Mouse (Mus musculus) 416B (cell line): ENCODE results near the gene Car6.

Source experiments
- DNase-seq: peaks from one replicate; pipeline ENCODE4 v3.0.0; 2011; ENCODE audit warnings: low read depth

Car6 gene

DNA sequence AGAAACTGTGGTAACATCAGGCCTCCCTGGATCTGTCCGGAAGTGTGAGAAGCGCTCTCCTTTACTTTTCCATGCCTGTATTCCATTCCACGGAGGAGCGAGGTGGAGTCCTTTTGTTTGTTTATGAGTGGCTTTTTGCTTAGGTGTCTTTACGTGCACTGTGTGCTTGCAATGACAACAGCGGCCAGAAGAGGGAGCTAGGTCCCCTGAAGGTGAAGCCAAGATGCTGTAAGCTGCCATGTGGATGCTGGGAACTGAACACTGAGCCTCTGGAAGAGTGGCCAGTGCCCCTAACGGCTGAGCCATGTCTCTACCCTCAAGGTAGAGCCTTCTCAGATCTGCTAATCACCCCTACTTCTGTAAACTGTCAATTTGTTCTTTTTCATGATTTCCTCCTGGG, 19.8 kb downstream of the Car6 start:
- peak; percentile 54 for DNase-seq

DNA sequence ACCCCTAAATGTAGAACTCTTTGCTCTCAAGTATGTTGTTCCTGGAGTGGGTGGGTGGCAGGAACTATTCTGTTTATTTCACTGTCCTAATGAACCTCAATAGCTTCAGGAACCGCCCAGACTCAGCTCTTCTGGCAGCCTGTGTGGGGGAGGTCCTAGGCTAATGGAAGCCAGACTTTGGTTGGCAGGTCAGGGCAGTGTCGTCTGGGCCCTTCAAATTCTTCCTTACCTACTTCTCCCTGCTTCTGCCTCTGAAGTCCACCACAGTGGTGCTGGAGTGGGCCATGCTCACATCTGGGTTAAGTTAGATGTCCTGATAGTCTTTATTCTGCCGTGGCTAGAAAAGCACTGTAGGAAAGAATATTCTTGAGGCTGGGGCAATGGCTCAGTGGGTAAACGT, 23.0 kb downstream of the Car6 start:
- no peak for DNase-seq

DNA sequence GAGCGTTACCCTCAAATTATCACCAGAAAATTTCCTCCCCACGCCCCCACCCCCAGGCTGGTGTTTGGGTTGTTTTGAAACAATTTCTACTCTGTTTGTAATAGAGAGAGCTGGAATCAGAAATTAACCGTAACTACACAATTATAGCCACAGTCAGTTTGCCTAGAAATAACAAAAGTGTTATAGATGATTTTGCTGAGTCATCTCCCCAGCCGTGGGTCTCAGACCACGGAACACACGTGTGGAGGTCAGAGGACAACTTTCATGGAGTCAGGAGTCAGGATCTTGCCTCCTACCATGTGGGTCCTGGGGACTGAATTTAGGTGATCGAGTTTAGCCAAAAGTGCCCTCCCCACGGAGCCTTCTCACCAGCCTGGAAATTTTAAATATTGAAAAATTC, 24.0 kb downstream of the Car6 start:
- peak; percentile 31 for DNase-seq

- DNase-seq: peak; percentile 74
Measured at GRCm38 (mm10) chr4:150176535-150176934, 24.6 kb downstream of the Car6 start.

DNA sequence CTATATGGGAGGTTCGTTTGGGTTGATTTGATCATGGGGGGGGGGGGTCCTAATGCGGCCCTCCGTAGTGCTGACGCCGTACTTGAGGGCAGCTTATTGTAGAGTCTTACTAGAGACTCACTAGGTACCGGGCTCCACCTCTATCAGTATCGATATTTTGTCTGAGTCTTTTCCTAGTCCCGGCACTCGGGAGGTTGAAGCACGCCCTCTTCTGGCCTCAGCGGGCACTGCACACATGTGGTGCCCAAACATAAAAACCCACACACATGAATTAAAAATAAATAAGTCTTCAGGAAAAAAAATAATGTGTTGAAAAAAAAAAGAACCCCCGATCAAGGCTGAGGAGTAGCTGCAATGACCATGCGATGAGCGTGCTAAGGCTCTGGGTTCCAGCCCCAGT, 27.1 kb downstream of the Car6 start:
- DNase-seq: no peak

- peak; percentile 63 for DNase-seq
Measured at GRCm38 (mm10) chr4:150173281-150173680, 27.9 kb downstream of the Car6 start.

- DNase-seq: no peak
Measured at GRCm38 (mm10) chr4:150172107-150172506, 29.0 kb downstream of the Car6 start.

GRCm38 (mm10) chr4:150168406-150168805, 32.7 kb downstream of the Car6 start:
- no peak for DNase-seq

- DNase-seq: no peak
Measured at GRCm38 (mm10) chr4:150164875-150165274, 36.3 kb downstream of the Car6 start.

DNA sequence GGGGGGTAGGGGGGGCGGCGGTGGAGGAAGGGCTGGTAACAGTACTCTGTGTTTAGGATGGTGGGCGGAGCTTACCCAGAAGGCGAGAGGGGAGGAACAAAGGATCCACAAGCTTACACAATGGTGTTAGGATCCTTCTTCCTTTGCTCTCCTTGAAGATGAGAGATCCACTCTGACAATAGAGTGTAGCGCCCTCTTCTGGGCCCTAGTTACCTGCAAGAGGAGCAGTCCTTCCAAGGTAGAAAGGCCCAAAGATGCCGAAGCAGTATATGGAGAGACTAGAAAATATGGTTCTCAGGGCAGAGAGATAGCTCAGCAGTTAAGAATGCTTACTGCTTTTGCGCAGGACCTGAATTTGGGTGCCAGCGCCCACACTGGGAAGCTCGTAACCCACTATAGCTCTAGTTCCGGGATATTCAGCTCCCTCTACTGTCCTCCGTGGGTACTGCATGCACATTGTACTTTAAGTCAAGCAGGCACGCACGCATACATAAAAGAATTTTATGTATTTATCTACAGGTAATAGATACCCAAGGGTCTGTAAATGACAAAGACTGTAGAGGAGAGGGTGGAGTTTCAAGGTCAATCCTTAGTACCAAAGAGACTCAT, 38.5 kb downstream of the Car6 start:
- DNase-seq: no peak

- peak; percentile 23 for DNase-seq
Measured at GRCm38 (mm10) chr4:150159458-150159857, 41.7 kb downstream of the Car6 start.

DNA sequence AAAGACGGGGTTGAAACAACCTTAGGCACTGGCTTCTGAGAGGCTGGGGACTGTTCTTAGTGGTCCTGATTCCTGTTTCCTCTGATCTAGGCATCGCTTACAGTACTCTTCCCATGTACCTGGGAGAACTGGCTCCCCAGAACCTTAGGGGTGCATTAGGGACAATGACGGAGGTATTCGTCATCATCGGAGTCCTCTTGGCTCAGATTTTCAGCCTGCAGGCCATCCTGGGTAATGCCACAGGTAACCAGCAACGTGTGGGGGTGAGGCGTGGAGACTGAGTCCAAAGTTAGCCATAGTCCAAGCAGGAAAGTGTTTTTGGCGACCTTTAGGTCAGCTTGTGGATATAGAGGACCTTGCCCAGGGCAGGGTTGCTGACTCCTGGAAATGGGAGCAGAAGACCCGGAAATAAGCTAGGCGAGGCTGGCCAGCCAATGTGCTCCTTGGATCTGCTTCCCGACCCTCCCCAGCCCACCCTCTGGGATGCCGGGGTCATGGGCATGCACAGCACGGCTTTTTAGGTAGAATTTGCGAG, 43.7 kb downstream of the Car6 start:
- DNase-seq: no peak

DNA sequence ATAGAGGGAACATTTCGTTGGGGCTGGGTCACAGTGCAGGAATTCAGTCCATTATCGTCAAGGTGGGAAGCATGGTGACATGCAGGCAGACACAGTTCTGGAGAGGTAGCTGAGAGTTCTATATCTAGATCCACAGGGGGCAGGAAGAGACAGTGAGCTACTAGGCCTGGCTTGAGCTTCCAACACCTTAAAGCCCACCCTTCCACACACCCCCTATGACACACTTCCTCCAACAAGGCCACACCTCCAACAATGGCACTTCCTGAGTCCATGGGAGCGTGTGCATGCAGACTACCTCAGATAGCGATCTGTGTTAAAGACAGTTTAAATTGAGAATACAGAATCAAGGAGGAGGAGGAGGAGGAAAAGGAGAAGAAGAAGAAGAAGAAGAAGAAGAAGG, 45.4 kb downstream of the Car6 start:
- DNase-seq: peak; percentile 77

DNA sequence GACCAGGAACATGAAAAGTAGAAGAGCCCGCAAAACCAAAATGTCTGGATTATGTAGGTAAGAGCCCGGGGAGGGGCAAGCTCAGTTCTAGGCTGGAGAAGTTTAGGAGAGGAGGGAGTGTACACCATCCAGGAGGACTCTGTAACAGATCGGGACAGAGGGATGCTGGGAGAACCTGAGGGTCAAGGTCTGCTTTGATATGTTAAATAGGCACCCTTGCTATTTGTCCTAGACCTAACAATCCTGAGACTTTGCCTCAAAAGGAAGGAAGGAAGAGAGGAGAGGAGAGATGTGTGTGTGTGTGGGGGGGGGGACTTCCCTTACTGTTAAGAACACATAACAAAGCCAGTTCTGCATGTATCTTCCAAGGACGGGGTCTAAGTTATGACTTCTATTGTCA, 45.8 kb downstream of the Car6 start:
- DNase-seq: no peak

DNA sequence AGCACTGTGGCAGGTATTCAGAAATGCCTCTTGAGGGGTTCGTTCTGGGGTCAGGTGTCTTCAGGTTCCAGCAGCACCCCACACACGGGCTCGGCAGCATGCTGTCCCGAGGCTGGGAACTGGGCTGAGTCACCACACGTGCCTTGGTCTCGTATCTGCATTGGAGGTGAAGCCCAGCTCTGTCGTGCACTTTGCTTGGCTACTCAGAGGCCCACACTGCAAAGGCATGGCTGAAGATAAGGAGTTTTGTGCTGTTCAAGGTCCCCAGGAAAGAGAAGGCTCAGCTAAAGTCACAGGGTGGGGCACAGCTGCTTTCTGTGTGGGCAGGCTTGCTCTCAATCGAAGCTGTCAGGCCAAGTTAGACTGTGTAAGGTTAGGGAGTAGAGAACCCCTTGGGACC, 48.6 kb downstream of the Car6 start:
- no peak for DNase-seq

DNA sequence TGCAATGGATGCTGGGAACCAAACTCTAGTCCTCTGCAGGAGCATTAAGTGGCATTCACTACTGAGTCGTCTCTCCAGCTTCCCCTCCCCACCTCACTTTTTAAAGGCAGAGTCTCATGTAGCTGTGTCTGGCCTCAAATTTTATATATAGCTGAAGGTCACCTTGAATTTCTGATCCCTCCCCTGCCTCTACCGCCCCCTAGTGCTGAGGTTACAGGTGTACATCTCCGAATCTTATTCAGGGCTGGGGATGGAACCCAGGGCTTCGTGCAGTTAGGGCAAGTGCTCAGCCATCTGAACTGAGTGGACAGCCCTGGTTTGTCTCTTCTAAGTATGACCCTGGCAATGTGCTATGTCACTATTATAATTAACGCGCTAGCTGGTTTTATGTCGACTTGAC, 50.1 kb downstream of the Car6 start:
- DNase-seq: peak; percentile 24

- peak; percentile 50 for DNase-seq
Measured at GRCm38 (mm10) chr4:150146286-150146685, 54.8 kb downstream of the Car6 start.

- DNase-seq: no peak
Measured at GRCm38 (mm10) chr4:150144242-150144641, 56.9 kb downstream of the Car6 start.

GRCm38 (mm10) chr4:150140346-150140745, 60.8 kb downstream of the Car6 start:
- DNase-seq: no peak

- DNase-seq: no peak
Measured at GRCm38 (mm10) chr4:150139090-150139489, 62.0 kb downstream of the Car6 start.

DNA sequence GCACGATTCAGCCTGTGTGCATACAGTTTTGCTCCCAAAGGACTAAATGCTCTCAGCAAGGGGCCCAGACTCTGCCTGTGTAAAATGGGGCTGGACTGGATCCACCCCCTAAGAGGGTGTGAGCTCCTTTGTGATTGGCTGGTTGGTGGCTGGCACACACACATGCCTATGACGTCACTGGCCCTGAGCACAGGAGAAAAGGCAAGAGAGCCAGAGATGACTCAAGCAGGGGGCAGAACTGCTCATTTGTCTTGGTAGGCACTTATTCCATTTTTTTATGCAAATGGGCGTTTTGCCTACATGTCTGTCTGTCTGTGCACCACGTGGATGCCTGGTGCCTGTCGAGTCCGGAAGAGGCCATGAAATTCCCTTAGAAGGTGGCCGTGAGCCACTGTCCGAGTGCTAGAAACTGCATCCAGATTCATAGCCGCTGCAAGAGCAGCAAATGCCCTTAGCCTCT, 63.0 kb downstream of the Car6 start:
- DNase-seq: peak; percentile 97

DNA sequence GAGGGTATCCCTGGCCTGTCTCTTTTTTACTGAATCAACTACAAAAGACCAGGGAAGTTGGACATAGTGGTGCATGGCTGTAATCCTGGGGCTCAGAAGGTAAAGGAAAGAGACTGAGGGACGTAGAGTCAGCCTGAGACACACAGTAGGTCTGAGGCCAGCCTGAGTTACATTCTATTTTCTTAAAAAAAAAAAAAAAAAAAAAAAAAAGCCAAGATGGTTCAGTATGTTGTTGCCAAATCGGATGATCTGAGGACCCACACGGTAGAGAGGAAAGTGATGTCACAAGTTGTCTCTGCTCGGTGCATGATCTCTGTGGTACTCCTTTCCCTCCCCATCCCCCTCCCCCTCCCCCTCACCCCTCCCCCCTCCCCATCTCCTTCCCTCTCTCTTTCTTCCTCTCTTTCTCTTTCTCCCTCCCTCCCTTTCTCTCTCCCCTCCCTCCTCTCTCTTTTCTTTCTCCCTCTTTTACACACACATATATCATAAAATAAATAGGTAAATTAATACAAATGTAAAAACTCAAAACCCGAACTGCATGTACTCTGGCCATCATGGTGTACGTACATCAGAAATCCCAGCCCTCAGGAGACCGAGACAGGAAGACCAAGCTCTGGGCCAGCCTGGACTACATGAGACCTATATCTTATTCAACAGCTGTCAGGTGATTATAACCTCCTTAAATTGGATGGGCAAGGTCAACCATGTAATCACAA, 63.6 kb downstream of the Car6 start:
- peak; percentile 35 for DNase-seq
